Mouse (Mus musculus) lung, postnatal 0 days (tissue): ENCODE measurements around the gene Naa10.

ENCODE experiments used
- CTCF ChIP-seq: IDR thresholded peaks from 2 replicates; pipeline ENCODE4 v1.5.1; 2016; ENCODE audit warnings: antibody characterized with exemption, mild to moderate bottlenecking
- EP300 ChIP-seq: IDR thresholded peaks from 2 replicates; pipeline ENCODE4 v1.6.1; 2016; ENCODE audit warnings: antibody characterized with exemption, mild to moderate bottlenecking, control low read depth

DNA sequence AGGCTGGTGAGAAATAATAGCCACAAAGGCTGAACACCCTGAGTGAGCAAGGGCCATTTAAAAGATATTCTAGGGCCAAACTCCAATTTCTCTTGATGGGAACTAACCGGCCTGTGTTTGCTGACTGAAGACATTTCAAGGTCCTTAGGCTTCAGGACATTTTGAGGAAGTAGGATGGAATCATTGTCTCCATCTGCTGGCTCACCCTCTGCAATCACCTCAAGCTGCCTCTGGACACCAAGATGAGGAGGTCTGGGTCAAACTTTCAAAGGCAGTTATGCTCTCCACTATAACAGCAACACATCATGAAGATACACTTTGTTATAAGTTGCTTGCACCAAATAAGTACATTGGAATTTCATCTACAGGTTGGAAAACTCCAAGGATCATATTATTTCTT is 11.7 kb downstream of the Naa10 start:
- no peak for TF ChIP-seq CTCF
- no peak for TF ChIP-seq EP300
